Mouse (Mus musculus) kidney, embryonic 14.5 days (tissue): ENCODE results near the gene Gclc. TPM values are rescaled to one million over a fixed set of nuclear protein-coding genes. Genes with fewer than 3 reads are reported as not detected.
A peak's percentile ranks its signal among the peaks of the same experiment; 100 is the strongest.

ENCODE experiments used
- ATAC-seq: fragments of 200-750 bp; cut with Nextera tagmentation; 2 replicates; pipeline ENCODE4 v1.8.0; 2017; ENCODE audit warnings: moderate number of reproducible peaks, mild to moderate bottlenecking, moderate TSS enrichment, moderate library complexity; ENCODE audit not compliant: low FRiP score, low TSS enrichment
- H3K27ac ChIP-seq: fragments of 300-500 bp; sonication (generic); 2 replicates; pipeline ENCODE4 v1.5.1; 2014; ENCODE audit warnings: low read depth, mild to moderate bottlenecking, low read length, moderate library complexity, mixed read lengths
- H3K27me3 ChIP-seq: fragments of 300-500 bp; sonication (generic); 2 replicates; pipeline ENCODE4 v1.6.1; 2014; ENCODE audit warnings: mild to moderate bottlenecking, low read length; ENCODE audit not compliant: control insufficient read depth, insufficient read depth
- H3K36me3 ChIP-seq: fragments of 300-500 bp; sonication (generic); 2 replicates; pipeline ENCODE4 v1.6.1; 2014; ENCODE audit warnings: low read length, mixed read lengths; ENCODE audit not compliant: control insufficient read depth, insufficient read depth
- H3K4me1 ChIP-seq: fragments of 300-500 bp; sonication (generic); 2 replicates; pipeline ENCODE4 v1.6.1; 2014; ENCODE audit warnings: low read length, mixed read lengths; ENCODE audit not compliant: control insufficient read depth, insufficient read depth
- H3K4me2 ChIP-seq: fragments of 300-500 bp; sonication (generic); replicated peaks from 2 replicates; pipeline ENCODE4 v1.6.1; 2014; ENCODE audit warnings: low read depth, mild to moderate bottlenecking, low read length
- H3K4me3 ChIP-seq: fragments of 300-500 bp; sonication (generic); 2 replicates; pipeline ENCODE4 v1.5.1; 2014; ENCODE audit warnings: mild to moderate bottlenecking, low read length
- H3K9ac ChIP-seq: fragments of 300-500 bp; sonication (generic); 2 replicates; pipeline ENCODE4 v1.6.1; 2014; ENCODE audit warnings: low read depth, mild to moderate bottlenecking, low read length, moderate library complexity
- H3K9me3 ChIP-seq: fragments of 300-500 bp; sonication (generic); 2 replicates; pipeline ENCODE4 v1.6.1; 2016; ENCODE audit warnings: low read length; ENCODE audit not compliant: control insufficient read depth
- WGBS: fragments of 180-500 bp; shearing (Covaris S2); extraction: QIAGEN DNeasy Blood & Tissue Kit; methylation state at CpG from one replicate; pipeline ENCODE4 v1.1.7; 2014; 5-methylcytosine and 5-hydroxymethylcytosine counted together
- polyA plus RNA-seq: library from polyadenylated mRNA; unstranded; fragments of >200 nt; fragmentation: Nextera tagmentation; extraction: Ambion mirVana; gene quantifications from 2 replicates; pipeline ENCODE4 v1.2.1, GENCODE M21; 2014

Gclc gene
- polyA plus RNA-seq, 1 experiment from 2014 or later = 30.0 TPM

DNA sequence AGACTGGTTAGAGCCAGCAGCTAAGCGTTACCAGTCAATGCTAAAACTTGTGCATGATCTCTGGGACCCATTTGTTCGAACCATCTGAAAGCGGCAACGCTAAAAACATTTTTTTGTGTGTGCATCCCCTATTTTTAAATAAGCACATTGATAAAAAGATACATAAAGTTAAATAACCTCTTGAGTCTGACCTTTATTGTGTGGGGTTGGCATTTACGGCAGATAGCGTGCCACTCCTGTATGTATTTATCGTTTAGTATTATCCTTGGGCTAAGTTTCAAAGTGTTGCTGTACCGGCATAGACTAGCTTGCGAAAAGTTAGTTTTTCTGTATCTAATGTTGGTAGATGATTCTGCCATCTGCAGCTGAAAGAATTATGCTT, 1.1 kb downstream of the Gclc start:
- Histone ChIP-seq H3K27ac (no peak overlapping the region), H3K9me3 (no peaks in the 10 kb centered on the region), H3K4me3 (peak overlapping the region; percentile 80), H3K4me2 (peak overlapping the region; percentile 75), H3K9ac (peak overlapping the region; percentile 85), H3K4me1 (peaks cover 13% of the 10 kb centered on the region), H3K27me3 (no peaks in the 10 kb centered on the region), H3K36me3 (peaks cover 2% of the 10 kb centered on the region; the same call in 1 of the 2 replicates)
- no peak for ATAC-seq
- 13% methylated on average over 9 of the region's 9 CpGs for WGBS

DNA sequence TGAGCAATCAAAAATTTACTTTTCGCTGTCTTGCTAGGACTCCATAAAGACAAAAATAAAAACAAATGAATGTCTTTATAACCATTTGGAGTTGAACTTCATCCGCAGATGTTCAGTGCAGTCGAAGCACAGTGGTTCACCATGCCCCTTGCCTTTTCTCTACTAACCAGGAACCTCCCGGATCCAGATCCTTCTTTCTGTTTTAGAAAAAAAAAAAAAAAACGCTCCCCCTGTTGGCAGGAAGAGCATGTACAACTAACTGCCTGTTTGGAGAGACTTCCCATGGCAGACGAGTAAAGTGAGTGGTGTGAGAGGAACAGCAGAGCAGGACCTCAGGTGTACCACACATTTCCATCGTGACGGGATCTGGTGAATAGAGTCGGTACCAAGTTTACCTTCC, 1.7 kb downstream of the Gclc start:
- H3K4me1 ChIP-seq = peaks cover 12% of the 10 kb centered on the region
- H3K4me3 ChIP-seq = peak overlapping the region; percentile 80; the same call in 1 of the 2 replicates
- H3K27ac ChIP-seq = no peak overlapping the region
- WGBS = 40% methylated on average over 9 of the region's 9 CpGs
- H3K4me2 ChIP-seq = peak overlapping the region; percentile 75
- no peaks in the 10 kb centered on the region for H3K27me3 ChIP-seq
- H3K9me3 ChIP-seq = no peaks in the 10 kb centered on the region
- ATAC-seq = no peak
- no peak overlapping the region; the same call in 1 of the 2 replicates for H3K9ac ChIP-seq
- H3K36me3 ChIP-seq = peaks cover 2% of the 10 kb centered on the region; the same call in 1 of the 2 replicates

DNA sequence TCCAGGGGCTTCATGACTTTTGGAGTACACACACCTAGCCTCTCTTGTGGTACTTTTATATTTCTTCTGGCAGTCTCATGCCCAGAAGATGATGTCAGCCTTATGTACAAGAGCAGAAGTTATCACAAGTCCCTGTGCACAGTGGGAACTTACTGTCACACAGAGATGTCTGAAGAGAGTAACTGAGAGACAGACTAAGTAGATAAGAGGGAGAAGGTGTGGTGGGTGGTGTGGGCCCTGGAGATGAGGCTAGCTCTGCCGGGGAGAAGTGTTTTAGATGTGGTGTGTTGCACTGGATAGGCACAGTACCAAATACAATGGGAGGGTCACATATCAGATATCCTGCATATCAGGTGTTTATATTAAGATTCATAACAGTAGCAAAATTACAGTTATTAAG, 3.0 kb downstream of the Gclc start:
- no peak overlapping the region for H3K4me2 ChIP-seq
- peaks cover 2% of the 10 kb centered on the region; the same call in 1 of the 2 replicates for H3K36me3 ChIP-seq
- no peaks in the 10 kb centered on the region for H3K27me3 ChIP-seq
- no peaks in the 10 kb centered on the region for H3K9me3 ChIP-seq
- ATAC-seq = no peak
- H3K27ac ChIP-seq = no peak overlapping the region
- H3K4me3 ChIP-seq = no peak overlapping the region
- 88% methylated on average over 1 of the region's 1 CpGs for WGBS
- H3K9ac ChIP-seq = no peak overlapping the region
- peaks cover 7% of the 10 kb centered on the region for H3K4me1 ChIP-seq

DNA sequence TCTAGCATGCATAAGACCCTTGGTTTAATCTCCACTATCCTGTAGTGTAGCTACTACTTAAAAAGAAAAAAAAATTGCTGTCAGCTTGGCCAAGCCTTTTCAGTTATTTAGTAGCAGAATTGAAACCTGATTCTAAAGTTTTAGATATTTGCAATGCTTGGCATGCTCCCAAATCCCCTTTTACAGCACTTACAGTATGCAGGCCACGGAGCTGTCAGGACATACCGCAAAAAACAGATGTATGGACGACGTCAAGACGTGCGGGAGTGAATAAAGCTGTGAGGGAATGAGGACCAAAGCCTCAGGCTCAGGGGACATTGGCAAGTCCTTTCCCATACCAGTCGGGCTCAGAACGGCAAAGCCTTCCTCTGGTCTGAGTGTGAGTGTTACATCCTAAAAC, 4.1 kb downstream of the Gclc start:
- H3K27ac ChIP-seq = no peak overlapping the region
- H3K27me3 ChIP-seq = no peaks in the 10 kb centered on the region
- WGBS = 59% methylated on average over 8 of the region's 8 CpGs
- H3K4me2 ChIP-seq = no peak overlapping the region
- H3K36me3 ChIP-seq = peaks cover 2% of the 10 kb centered on the region; the same call in 1 of the 2 replicates
- no peak overlapping the region for H3K9ac ChIP-seq
- H3K4me1 ChIP-seq = peaks cover 7% of the 10 kb centered on the region
- H3K4me3 ChIP-seq = no peak overlapping the region
- H3K9me3 ChIP-seq = no peaks in the 10 kb centered on the region
- no peak for ATAC-seq

DNA sequence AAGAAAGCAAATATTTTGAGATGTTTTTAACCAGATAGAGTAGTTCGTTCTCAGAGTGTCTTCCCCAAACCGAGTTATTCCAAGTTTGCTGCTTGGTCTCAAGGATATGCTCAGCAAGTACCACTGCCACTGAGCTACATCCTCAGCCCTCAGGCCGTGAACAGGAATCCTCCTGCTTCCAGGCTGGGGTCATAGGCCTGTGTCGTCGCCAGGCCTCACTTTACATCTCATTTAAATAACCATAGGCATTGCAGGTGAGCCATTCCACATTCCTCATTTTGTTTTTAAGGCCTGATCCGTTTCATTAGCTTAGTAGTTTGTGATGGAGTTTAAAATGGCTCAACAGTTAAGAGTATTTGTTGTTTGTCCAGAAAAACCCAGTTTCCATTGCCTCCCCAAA, 4.8 kb downstream of the Gclc start:
- H3K4me1 ChIP-seq = peaks cover 7% of the 10 kb centered on the region
- 67% methylated on average over 6 of the region's 6 CpGs for WGBS
- ATAC-seq = no peak
- H3K9me3 ChIP-seq = no peaks in the 10 kb centered on the region
- H3K4me2 ChIP-seq = no peak overlapping the region
- peaks cover 6% of the 10 kb centered on the region; the same call in 1 of the 2 replicates for H3K36me3 ChIP-seq
- no peak overlapping the region for H3K9ac ChIP-seq
- no peak overlapping the region for H3K27ac ChIP-seq
- no peaks in the 10 kb centered on the region for H3K27me3 ChIP-seq
- H3K4me3 ChIP-seq = no peak overlapping the region

DNA sequence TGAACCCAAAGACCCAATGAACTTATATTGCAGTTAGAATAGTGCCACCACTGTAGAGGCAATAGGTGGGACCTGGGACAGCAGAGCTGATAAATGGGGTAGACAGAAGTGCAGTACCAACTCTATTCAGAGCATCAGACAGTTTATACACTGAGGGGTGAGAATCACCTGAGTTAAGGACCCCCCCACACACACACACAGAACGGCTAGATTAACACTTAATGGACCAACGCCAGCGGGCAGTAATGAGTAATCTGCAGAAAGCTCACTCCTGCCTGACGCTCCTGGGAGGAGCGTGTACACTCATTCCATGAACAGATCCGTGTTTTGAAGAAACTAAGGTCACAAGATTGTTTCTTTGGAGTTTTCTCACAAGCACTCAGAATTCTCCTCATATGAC, 5.4 kb downstream of the Gclc start:
- Histone ChIP-seq H3K9ac (no peak overlapping the region), H3K9me3 (no peaks in the 10 kb centered on the region), H3K36me3 (peaks cover 8% of the 10 kb centered on the region; the same call in 1 of the 2 replicates), H3K4me3 (no peak overlapping the region), H3K4me2 (no peak overlapping the region), H3K4me1 (peaks cover 7% of the 10 kb centered on the region), H3K27ac (no peak overlapping the region), H3K27me3 (no peaks in the 10 kb centered on the region)
- no peak for ATAC-seq
- 77% methylated on average over 6 of the region's 6 CpGs for WGBS

DNA sequence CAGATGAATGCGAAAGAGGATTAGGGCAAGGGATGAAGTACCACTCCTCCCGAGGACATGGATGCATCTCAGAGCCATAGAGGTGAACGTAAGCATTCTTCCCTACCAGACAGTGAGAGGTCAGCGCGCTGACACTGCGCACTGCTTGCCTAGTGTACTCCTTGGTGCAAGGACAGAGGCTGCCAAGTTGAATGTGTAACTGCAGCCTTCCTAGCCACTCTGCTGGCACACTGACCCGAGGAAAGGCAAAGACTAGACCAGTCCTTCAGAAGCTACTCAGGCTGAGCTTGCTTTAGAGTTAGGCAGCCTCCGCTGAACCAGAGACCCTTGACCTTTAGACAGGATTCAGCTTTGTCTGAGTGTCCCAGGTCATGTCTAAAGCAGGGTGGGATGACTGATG, 11.9 kb downstream of the Gclc start:
- 0 out of 2 replicates have a peak, but pooled peaks cover 2% of the 10 kb centered on the region for H3K4me1 ChIP-seq
- no peak overlapping the region for H3K4me3 ChIP-seq
- no peaks in the 10 kb centered on the region for H3K9me3 ChIP-seq
- H3K9ac ChIP-seq = no peak overlapping the region
- 83% methylated on average over 8 of the region's 8 CpGs for WGBS
- no peak overlapping the region for H3K27ac ChIP-seq
- peaks cover 11% of the 10 kb centered on the region; the same call in 1 of the 2 replicates for H3K36me3 ChIP-seq
- H3K27me3 ChIP-seq = no peaks in the 10 kb centered on the region
- ATAC-seq = no peak
- H3K4me2 ChIP-seq = no peak overlapping the region

DNA sequence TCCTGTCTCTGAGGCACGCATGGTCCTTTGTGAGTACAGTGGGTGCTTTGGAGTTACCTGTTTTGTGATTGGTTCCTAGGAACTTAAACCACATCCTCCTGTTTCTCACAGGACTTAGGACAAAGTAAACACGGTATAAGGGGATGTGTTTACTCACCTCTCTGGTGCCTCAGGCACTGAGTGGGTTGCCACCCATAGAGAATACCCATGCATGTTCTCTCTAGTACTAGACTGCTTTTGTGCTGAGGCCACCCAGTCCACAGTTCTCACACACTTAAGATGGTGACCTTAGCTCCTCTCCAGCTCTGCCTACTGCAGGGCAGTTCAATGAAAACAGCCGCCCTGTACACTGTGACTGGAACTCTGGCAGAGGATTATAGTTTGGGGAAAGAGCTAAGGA, 12.4 kb downstream of the Gclc start:
- WGBS = 81% methylated on average over 3 of the region's 3 CpGs
- Histone ChIP-seq H3K9ac (no peak overlapping the region), H3K4me1 (0 out of 2 replicates have a peak, but pooled peaks cover 3% of the 10 kb centered on the region), H3K4me3 (no peak overlapping the region), H3K27ac (no peak overlapping the region), H3K36me3 (peaks cover 11% of the 10 kb centered on the region; the same call in 1 of the 2 replicates), H3K27me3 (no peaks in the 10 kb centered on the region), H3K4me2 (no peak overlapping the region), H3K9me3 (no peaks in the 10 kb centered on the region)
- no peak for ATAC-seq

DNA sequence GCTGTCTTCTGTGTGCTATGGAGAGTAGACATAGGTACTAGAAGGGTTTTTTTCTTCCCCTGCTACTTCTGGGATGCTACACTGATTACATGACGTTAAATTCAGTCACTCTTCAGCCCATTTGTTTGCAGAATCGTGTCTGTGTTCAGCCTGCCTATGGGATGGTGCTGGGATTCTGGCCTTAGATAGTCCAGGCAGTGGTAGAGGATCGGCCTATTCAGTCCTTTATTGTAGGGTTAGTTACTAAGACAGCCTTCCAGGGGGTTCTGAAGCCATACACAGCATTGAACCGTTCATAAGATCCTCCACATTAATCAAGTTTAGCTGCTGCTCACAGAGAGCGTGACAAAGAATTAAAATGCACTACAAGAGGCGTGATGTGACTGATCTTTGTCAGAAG, 16.6 kb downstream of the Gclc start:
- WGBS = 77% methylated on average over 6 of the region's 6 CpGs
- no peak overlapping the region for H3K27ac ChIP-seq

More for the DNA sequence above, 16.6 kb downstream of the Gclc start:
- Histone ChIP-seq H3K36me3 (peaks cover 2% of the 10 kb centered on the region; the same call in 1 of the 2 replicates), H3K9me3 (no peaks in the 10 kb centered on the region), H3K4me2 (no peak overlapping the region), H3K4me1 (0 out of 2 replicates have a peak, but pooled peaks cover 5% of the 10 kb centered on the region), H3K9ac (no peak overlapping the region), H3K4me3 (no peak overlapping the region), H3K27me3 (no peaks in the 10 kb centered on the region)
- no peak for ATAC-seq
